Mouse (Mus musculus): Measurements from ENCODE around the gene Rnase1. TPM values are rescaled to one million over a fixed set of nuclear protein-coding genes. Genes with fewer than 3 reads are reported as not detected.
"Not testable (repeated sequence)": the region's sequence is repeated elsewhere in the genome, so short reads cannot be mapped to it uniquely, and the experiment has no call there.

The Rnase1 gene
- total RNA-seq (2021): not detected
- long read RNA-seq, experiment 1: 0 reads
- long read RNA-seq, experiment 2: 0 reads

- Histone ChIP-seq H3K4me3 (no peak within 1 kb of the TSS), H3K27ac (no peak within 1 kb of the TSS)
- no peak for DNase-seq
- no peak for TF ChIP-seq CTCF (IDR thresholded peaks at IDR 0.05)
- intact Hi-C loops (cut with DNase I): no loop called here
Measured at GRCm38 (mm10) chr14:51146685-51147084, at the start of gene Rnase1. TSS of gene Rnase1 (minus strand) at chr14:51146785.

- DNase-seq: no peak
- no peak for TF ChIP-seq CTCF (IDR thresholded peaks at IDR 0.05)
- H3K27ac ChIP-seq: no peak overlapping the region
- intact Hi-C loops (cut with DNase I): no loop called here
- H3K4me3 ChIP-seq: no peak overlapping the region
Measured at GRCm38 (mm10) chr14:51195681-51196080, 49.1 kb upstream of the Rnase1 start.

GRCm38 (mm10) chr14:51181051-51181450, 34.5 kb upstream of the Rnase1 start:
- DNase-seq; H3K27ac ChIP-seq; intact Hi-C loops (cut with DNase I); H3K4me3 ChIP-seq: not testable (repeated sequence)

- intact Hi-C loops (cut with DNase I): loop anchor here (5.0 kb wide), 1 partner anchor 72 kb away; no protein-coding TSS in a partner anchor
- no peak overlapping the region for H3K4me3 ChIP-seq
- TF ChIP-seq CTCF (IDR thresholded peaks at IDR 0.05): no peak
- no peak overlapping the region for H3K27ac ChIP-seq
- no peak for DNase-seq
Measured at GRCm38 (mm10) chr14:51173843-51174242, 27.3 kb upstream of the Rnase1 start.

GRCm38 (mm10) chr14:51172947-51173346, 26.4 kb upstream of the Rnase1 start:
- intact Hi-C loops (cut with DNase I): loop anchor here (5.0 kb wide), 1 partner anchor 71 kb away; no protein-coding TSS in a partner anchor
- DNase-seq, H3K27ac ChIP-seq: not testable (repeated sequence)
- 0 out of 2 replicates have a peak overlapping the region, but pooled peaks have one; percentile 13 for H3K4me3 ChIP-seq

GRCm38 (mm10) chr14:51172095-51172865, 25.7 kb upstream of the Rnase1 start:
- peak; percentile 29 for DNase-seq
- H3K4me3 ChIP-seq: 0 out of 2 replicates have a peak overlapping the region, but pooled peaks have one; percentile 13
- peak; percentile 70 for TF ChIP-seq CTCF (IDR thresholded peaks at IDR 0.05)
- intact Hi-C loops (cut with DNase I): loop anchor here (5.0 kb wide), 1 partner anchor 70 kb away; no protein-coding TSS in a partner anchor
- not testable (repeated sequence) for H3K27ac ChIP-seq

- TF ChIP-seq CTCF (IDR thresholded peaks at IDR 0.05): no peak
- intact Hi-C loops (cut with DNase I): no loop called here
- no peak for DNase-seq
Measured at GRCm38 (mm10) chr14:51166068-51166467, 19.5 kb upstream of the Rnase1 start.

GRCm38 (mm10) chr14:51165435-51165834, 18.9 kb upstream of the Rnase1 start:
- no peak overlapping the region for H3K27ac ChIP-seq
- no peak for DNase-seq
- no peak overlapping the region for H3K4me3 ChIP-seq
- intact Hi-C loops (cut with DNase I): no loop called here
- no peak for TF ChIP-seq CTCF (IDR thresholded peaks at IDR 0.05)

More at GRCm38 (mm10) chr14:51166068-51166467, 19.5 kb upstream of the Rnase1 start:
- H3K27ac ChIP-seq: no peak overlapping the region
- H3K4me3 ChIP-seq: no peak overlapping the region

- H3K4me3 ChIP-seq; H3K27ac ChIP-seq; DNase-seq; intact Hi-C loops (cut with DNase I): not testable (repeated sequence)
Measured at GRCm38 (mm10) chr14:51163323-51163722, 16.7 kb upstream of the Rnase1 start.

GRCm38 (mm10) chr14:51161976-51162375, 15.4 kb upstream of the Rnase1 start, which contains the start of gene Rnase2b:
TSS of gene Rnase2b (plus strand) at chr14:51162260.
- DNase-seq; intact Hi-C loops (cut with DNase I); H3K4me3 ChIP-seq; H3K27ac ChIP-seq: not testable (repeated sequence)

GRCm38 (mm10) chr14:51157072-51157471, 10.5 kb upstream of the Rnase1 start:
- Histone ChIP-seq H3K4me3 (no peak overlapping the region), H3K27ac (no peak overlapping the region)
- intact Hi-C loops (cut with DNase I): no loop called here
- DNase-seq: no peak
- no peak for TF ChIP-seq CTCF (IDR thresholded peaks at IDR 0.05)

GRCm38 (mm10) chr14:51156736-51157068, 10.1 kb upstream of the Rnase1 start:
- TF ChIP-seq CTCF (IDR thresholded peaks at IDR 0.05): no peak
- intact Hi-C loops (cut with DNase I): no loop called here
- H3K4me3 ChIP-seq: no peak overlapping the region
- no peak for DNase-seq
- H3K27ac ChIP-seq: no peak overlapping the region

- Histone ChIP-seq H3K4me3 (no peak overlapping the region), H3K27ac (no peak overlapping the region)
- no peak for DNase-seq
- no peak for TF ChIP-seq CTCF (IDR thresholded peaks at IDR 0.05)
- intact Hi-C loops (cut with DNase I): no loop called here
Measured at GRCm38 (mm10) chr14:51156056-51156735, 9.6 kb upstream of the Rnase1 start.

Data from gastrocnemius, adult 2 months (tissue).